ENCODE assay signal across 8 mouse cellular contexts in genomic region chr5:135962492-135963279, GRCm38 (mm10). TPM values are rescaled to one million over a fixed set of nuclear protein-coding genes. Genes with fewer than 3 reads are reported as not detected.
DNase-seq lines count a peak whose midpoint lies in the region; ATAC-seq and TF ChIP-seq lines count a peak whose summit lies in the region.

No protein-coding gene starts in this region.

- TF ChIP-seq POLR2A in bone marrow macrophage, adult 2 months (IDR thresholded peaks at IDR 0.05; ENCODE audit: borderline replicate concordance, low read depth, low read length) = peak; percentile 35; the same call in 1 of the 2 replicates
- peak; percentile 99 for TF ChIP-seq POLR2A in embryonic fibroblast, embryonic 13.5 days (IDR thresholded peaks at IDR 0.05; ENCODE audit: low read depth, low read length)

- no peaks in the 10 kb centered on the region for H3K36me3 ChIP-seq in kidney, embryonic 14.5 days (ENCODE audit: control insufficient read depth, insufficient read depth, low read length)
- no peaks in the 10 kb centered on the region for H3K36me3 ChIP-seq in limb, embryonic 15.5 days

- peak overlapping the region; percentile 74 for H3K9ac ChIP-seq in kidney, embryonic 14.5 days (ENCODE audit: low read depth, low read length)
- H3K9ac ChIP-seq in limb, embryonic 15.5 days = peak overlapping the region; percentile 89

- DNase-seq in A20 (ENCODE audit: low read depth, low spot score) = peak; percentile 100
- DNase-seq in heart, adult 9 months (ENCODE audit: low spot score in 2 of 2) = peak; percentile 99 to 100
- peak; percentile 96 to 99 for DNase-seq in monocyte, adult 2 months (ENCODE audit: low read depth in 1 of 2, low spot score in 2 of 2)
- peak; percentile 99 to 100 for DNase-seq in spleen, postnatal 36 days (ENCODE audit: low spot score in 2 of 2)

- H3K4me3 ChIP-seq in bone marrow macrophage, adult 2 months (ENCODE audit: insufficient read depth, low read length) = peak overlapping the region; percentile 63
- H3K4me3 ChIP-seq in embryonic fibroblast, embryonic 13.5 days (ENCODE audit: insufficient read depth, low read length) = peak overlapping the region; percentile 40
- H3K4me3 ChIP-seq in kidney, embryonic 14.5 days (ENCODE audit: low read length) = peak overlapping the region; percentile 53
- peak overlapping the region; percentile 68 for H3K4me3 ChIP-seq in limb, embryonic 15.5 days

- under 1% methylated on average over 64 of the region's 64 CpGs for WGBS in kidney, embryonic 14.5 days
- under 1% methylated on average over 64 of the region's 64 CpGs for WGBS in limb, embryonic 15.5 days

- peak overlapping the region; percentile 83 for H3K27ac ChIP-seq in bone marrow macrophage, adult 2 months (ENCODE audit: insufficient read depth, low read depth, low read length)
- H3K27ac ChIP-seq in embryonic fibroblast, embryonic 13.5 days (ENCODE audit: insufficient read depth, low read length) = peak overlapping the region; percentile 41
- H3K27ac ChIP-seq in kidney, embryonic 14.5 days (ENCODE audit: low read depth, low read length) = peak overlapping the region; percentile 89
- H3K27ac ChIP-seq in limb, embryonic 15.5 days = peak overlapping the region; percentile 97

- H3K9me3 ChIP-seq in kidney, embryonic 14.5 days (ENCODE audit: control insufficient read depth, low read length) = no peaks in the 10 kb centered on the region
- H3K9me3 ChIP-seq in limb, embryonic 15.5 days = no peaks in the 10 kb centered on the region

- H3K27me3 ChIP-seq in kidney, embryonic 14.5 days (ENCODE audit: control insufficient read depth, insufficient read depth, low read length) = no peaks in the 10 kb centered on the region
- no peaks in the 10 kb centered on the region for H3K27me3 ChIP-seq in limb, embryonic 15.5 days

- H3K4me2 ChIP-seq in kidney, embryonic 14.5 days (replicated peaks; ENCODE audit: low read depth, low read length) = peak overlapping the region; percentile 66
- peak overlapping the region; percentile 95 for H3K4me2 ChIP-seq in limb, embryonic 15.5 days

- peaks cover 27% of the 10 kb centered on the region for H3K4me1 ChIP-seq in bone marrow macrophage, adult 2 months (ENCODE audit: control insufficient read depth, insufficient read depth, low read length)
- H3K4me1 ChIP-seq in embryonic fibroblast, embryonic 13.5 days (ENCODE audit: control insufficient read depth, insufficient read depth, low read length) = peaks cover 9% of the 10 kb centered on the region; the same call in 1 of the 2 replicates
- peaks cover 19% of the 10 kb centered on the region for H3K4me1 ChIP-seq in kidney, embryonic 14.5 days (ENCODE audit: control insufficient read depth, insufficient read depth, low read length)
- H3K4me1 ChIP-seq in limb, embryonic 15.5 days = peaks cover 27% of the 10 kb centered on the region

- no peak for TF ChIP-seq CTCF in bone marrow macrophage, adult 2 months (IDR thresholded peaks at IDR 0.05; ENCODE audit: low read depth, low read length)
- no peak for TF ChIP-seq CTCF in embryonic fibroblast, embryonic 13.5 days (IDR thresholded peaks at IDR 0.05; ENCODE audit: borderline replicate concordance, insufficient read depth, low read length)

- ATAC-seq in kidney, embryonic 14.5 days (ENCODE audit: low FRiP score, low TSS enrichment) = peak; percentile 95
- peak; percentile 96 for ATAC-seq in limb, embryonic 15.5 days (ENCODE audit: insufficient number of reproducible peaks, low FRiP score, low TSS enrichment, low read depth)

RNA-seq across cellular contexts. Expression of gene Ssc4d, which starts 11.6 kb away (rescaled TPM):
- polyA plus RNA-seq in bone marrow macrophage, adult 2 months (2012; ENCODE audit: insufficient read depth, insufficient read length, missing spikeins) = 6.8 and 10.0 TPM in 2 replicates
- 3.2 and 3.3 TPM in 2 replicates for polyA plus RNA-seq in embryonic fibroblast, embryonic 13.5 days (2011; ENCODE audit: insufficient read length, low read depth, missing spikeins)
- polyA plus RNA-seq in kidney, embryonic 14.5 days (2014; fragmentation: Nextera tagmentation; extraction: Ambion mirVana) = 10.2 and 10.3 TPM in 2 replicates
- polyA plus RNA-seq in limb, embryonic 15.5 days (2015; fragmentation: Nextera tagmentation; extraction: Ambion mirVana) = 2.0 and 2.1 TPM in 2 replicates

RNA-seq across cellular contexts. Expression of gene Zp3, which starts 17.2 kb away (rescaled TPM):
- not detected in 2 replicates for polyA plus RNA-seq in bone marrow macrophage, adult 2 months (2012; ENCODE audit: insufficient read depth, insufficient read length, missing spikeins)
- polyA plus RNA-seq in embryonic fibroblast, embryonic 13.5 days (2011; ENCODE audit: insufficient read length, low read depth, missing spikeins) = not detected in 2 replicates
- 0.29 TPM in 1 of 2 replicates, not detected in the other for polyA plus RNA-seq in kidney, embryonic 14.5 days (2014; fragmentation: Nextera tagmentation; extraction: Ambion mirVana)
- 0.17 and 0.44 TPM in 2 replicates for polyA plus RNA-seq in limb, embryonic 15.5 days (2015; fragmentation: Nextera tagmentation; extraction: Ambion mirVana)

RNA-seq across cellular contexts. Expression of gene Ywhag, which starts 28.3 kb away (rescaled TPM):
- polyA plus RNA-seq in bone marrow macrophage, adult 2 months (2012; ENCODE audit: insufficient read depth, insufficient read length, missing spikeins) = 151 and 157 TPM in 2 replicates
- 255 and 333 TPM in 2 replicates for polyA plus RNA-seq in embryonic fibroblast, embryonic 13.5 days (2011; ENCODE audit: insufficient read length, low read depth, missing spikeins)
- polyA plus RNA-seq in kidney, embryonic 14.5 days (2014; fragmentation: Nextera tagmentation; extraction: Ambion mirVana) = 90.2 and 105 TPM in 2 replicates
- polyA plus RNA-seq in limb, embryonic 15.5 days (2015; fragmentation: Nextera tagmentation; extraction: Ambion mirVana) = 162 and 168 TPM in 2 replicates

RNA-seq across cellular contexts. Expression of gene Dtx2, which starts 31.9 kb away (rescaled TPM):
- polyA plus RNA-seq in bone marrow macrophage, adult 2 months (2012; ENCODE audit: insufficient read depth, insufficient read length, missing spikeins) = 9.5 and 9.8 TPM in 2 replicates
- polyA plus RNA-seq in embryonic fibroblast, embryonic 13.5 days (2011; ENCODE audit: insufficient read length, low read depth, missing spikeins) = 8.5 and 10.9 TPM in 2 replicates
- 24.0 and 26.6 TPM in 2 replicates for polyA plus RNA-seq in kidney, embryonic 14.5 days (2014; fragmentation: Nextera tagmentation; extraction: Ambion mirVana)
- 35.5 and 36.2 TPM in 2 replicates for polyA plus RNA-seq in limb, embryonic 15.5 days (2015; fragmentation: Nextera tagmentation; extraction: Ambion mirVana)

Comparison
In these comparisons a context has a peak if more than half of its experiments do, and no peak if none do; other contexts are left out.
1. Peak in every context shown above with its lines: DNase-seq, ATAC-seq, H3K4me3 ChIP-seq and H3K27ac ChIP-seq.
2. H3K27ac ChIP-seq: peak in every context shown above with its lines; median percentile 97 in limb, embryonic 15.5 days; 89 in kidney, embryonic 14.5 days; 83 in bone marrow macrophage, adult 2 months; 41 in embryonic fibroblast, embryonic 13.5 days.